Mouse (Mus musculus): ENCODE data around the gene Kdm5a.

Kdm5a gene

GRCm38 (mm10) chr6:120438161-120438560 is 74.2 kb downstream of the Kdm5a start:
- no peak for DNase-seq (ENCODE audit: low spot score in 2 of 2)

DNA sequence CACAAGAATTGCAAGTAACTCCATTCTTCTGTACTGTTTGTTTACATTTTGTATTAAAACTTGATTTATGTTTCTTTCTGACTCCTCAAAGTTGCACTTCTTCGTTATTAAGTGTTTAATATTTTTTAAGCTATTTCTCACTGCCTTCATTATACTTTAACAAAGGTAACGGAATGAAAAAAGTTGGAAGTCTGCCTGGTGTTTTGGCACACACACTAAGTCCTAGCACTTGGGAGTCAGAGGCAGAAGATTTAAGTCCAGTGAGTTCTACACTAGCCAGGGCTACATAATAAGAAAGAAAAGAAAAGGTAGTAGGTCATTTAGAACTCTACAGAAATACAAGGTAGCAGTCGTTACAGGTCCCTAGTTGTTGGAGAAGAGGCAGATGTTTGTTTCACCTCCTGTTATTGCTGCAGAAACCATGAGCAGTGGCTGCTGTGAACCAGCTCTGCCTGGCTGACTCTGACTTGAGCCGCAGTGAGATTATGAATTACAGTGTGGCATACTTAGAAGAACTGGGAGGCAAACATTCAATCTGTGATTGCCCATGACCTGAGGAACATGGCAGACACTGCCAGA is 78.3 kb downstream of the Kdm5a start:
- no peak for DNase-seq (ENCODE audit: low spot score in 2 of 2)

- no peak for DNase-seq (ENCODE audit: low spot score in 2 of 2)
Observed at GRCm38 (mm10) chr6:120443363-120444355, 79.7 kb downstream of the Kdm5a start.

DNA sequence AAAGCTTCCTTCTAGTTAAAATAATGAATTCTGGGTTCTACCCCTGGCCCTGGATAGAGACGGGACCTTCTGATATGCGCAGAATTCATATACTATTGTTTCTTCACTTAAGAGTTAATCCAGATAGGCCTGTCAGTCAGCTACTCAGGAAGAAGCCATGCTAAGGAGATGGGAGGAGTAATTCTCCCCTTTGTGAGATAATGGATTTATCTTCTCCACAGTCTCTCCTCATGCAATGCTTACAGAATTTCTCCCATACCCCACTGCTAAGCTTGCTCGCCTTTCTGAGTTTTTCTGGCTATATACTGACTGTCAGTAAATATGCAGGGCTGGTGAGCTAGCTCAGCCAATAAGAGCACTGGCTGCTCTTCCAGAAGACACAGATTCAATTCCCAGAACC is 86.3 kb downstream of the Kdm5a start:
- DNase-seq (ENCODE audit: low spot score in 2 of 2) = no peak

- DNase-seq (ENCODE audit: low spot score in 2 of 2) = no peak
Observed at GRCm38 (mm10) chr6:120452384-120453102, 88.6 kb downstream of the Kdm5a start.

DNA sequence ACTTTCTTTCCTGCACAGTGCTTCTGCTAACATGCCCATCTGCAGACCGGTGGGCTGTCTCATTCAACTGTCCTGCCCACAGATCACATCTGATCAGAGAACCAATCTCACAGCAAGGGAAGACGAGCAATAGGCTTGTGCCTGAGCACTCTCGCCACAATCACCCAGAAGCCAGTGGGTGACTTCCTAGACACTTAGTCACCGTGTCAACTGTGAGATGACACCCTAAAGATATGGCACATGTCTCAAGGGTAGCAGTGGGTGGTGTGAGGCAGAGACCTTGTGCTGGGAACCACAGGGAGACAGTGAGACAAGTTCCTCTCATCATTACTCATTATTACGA is 89.2 kb downstream of the Kdm5a start:
- no peak for DNase-seq (ENCODE audit: low spot score in 2 of 2)

- DNase-seq (ENCODE audit: low spot score in 2 of 2) = no peak
Observed at GRCm38 (mm10) chr6:120453556-120453955, 89.6 kb downstream of the Kdm5a start.

- DNase-seq (ENCODE audit: low spot score in 2 of 2) = no peak
Observed at GRCm38 (mm10) chr6:120454627-120455077, 90.7 kb downstream of the Kdm5a start.

DNA sequence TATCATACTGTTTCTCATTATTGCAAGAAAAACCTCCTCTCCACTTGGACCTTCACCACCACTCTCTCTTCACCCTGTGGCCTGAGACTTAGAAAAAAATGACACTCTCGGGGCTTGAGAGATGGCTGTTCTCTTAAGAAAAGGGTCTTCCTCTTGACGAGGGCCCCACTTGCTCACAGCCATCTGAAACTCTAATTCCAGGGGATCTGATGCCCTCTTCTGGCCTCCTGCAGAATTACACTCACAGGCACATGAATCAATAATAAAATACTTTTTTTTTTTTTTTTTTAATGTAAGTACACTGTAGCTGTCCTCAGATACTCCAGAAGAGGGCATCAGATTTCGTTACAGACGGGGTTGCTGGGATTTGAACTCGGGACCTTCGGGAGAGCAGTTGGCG is 93.2 kb downstream of the Kdm5a start:
- no peak for DNase-seq (ENCODE audit: low spot score in 2 of 2)

DNA sequence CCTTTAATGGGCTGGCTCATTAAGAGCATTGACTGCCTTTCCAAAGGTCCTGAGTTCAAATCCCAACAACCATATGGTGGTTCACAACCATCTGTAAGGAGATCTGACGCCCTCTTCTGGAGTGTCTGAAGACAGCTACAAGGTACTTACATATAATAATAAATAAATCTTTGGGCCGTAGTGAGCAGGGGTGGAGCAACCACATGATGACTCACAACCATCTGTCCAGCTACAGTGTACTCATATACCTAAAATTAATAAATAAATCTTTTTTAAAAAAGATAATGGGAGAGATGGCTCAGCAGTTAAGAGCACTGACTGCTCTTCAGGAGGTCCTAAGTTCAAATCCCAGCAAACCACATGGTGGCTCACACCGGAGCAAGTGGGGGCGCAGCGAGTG is 93.8 kb downstream of the Kdm5a start:
- DNase-seq (ENCODE audit: low spot score in 2 of 2) = no peak

DNA sequence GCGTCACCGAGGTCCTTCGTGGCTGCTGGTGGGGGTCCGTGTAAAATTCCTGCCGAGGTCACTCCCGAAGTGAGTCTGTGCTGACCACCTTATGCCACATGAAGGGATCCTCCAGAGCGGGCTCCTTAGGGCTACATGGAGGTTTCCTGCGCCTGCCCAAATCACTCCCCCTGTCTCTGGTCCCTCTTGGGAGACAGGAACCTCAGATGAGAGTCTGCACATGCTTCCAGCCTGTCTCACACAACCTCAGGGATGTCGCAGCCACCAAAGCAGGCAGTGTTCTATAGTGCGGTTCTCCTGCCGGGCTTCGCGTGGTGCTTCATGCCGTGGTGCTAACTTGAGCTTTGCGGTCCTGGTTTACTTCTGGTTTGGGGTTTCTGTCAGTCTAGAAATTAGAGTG is 97.3 kb downstream of the Kdm5a start:
- no peak for DNase-seq (ENCODE audit: low spot score in 2 of 2)

GRCm38 (mm10) chr6:120462251-120462650 is 98.3 kb downstream of the Kdm5a start:
- DNase-seq (ENCODE audit: low spot score in 2 of 2) = no peak

- peak in 1 of 2 experiments; percentile 44 for DNase-seq (ENCODE audit: low spot score in 2 of 2)
Observed at GRCm38 (mm10) chr6:120463086-120463871, 99.4 kb downstream of the Kdm5a start, which contains the start of gene Il17ra. TSS of gene Il17ra (plus strand) at chr6:120463247.

DNA sequence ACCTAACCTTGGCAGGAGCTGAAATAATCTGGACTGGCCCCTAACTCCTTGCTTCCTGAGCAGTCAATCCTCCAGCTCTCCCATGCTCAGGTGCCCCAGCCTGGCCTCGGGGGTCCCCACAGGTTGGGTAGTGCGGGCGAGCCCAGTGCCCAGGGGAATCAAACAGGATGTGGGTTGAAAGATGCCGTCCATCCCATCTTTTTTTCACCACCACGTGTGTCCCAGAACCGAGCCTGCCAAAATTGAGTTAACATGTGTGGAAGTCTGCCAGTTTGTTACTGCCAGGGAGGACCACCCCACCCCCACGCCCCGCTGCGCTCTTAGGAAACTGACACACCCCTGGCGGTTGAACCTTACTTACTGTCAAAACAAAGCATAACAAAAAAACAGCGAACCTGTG is 100.0 kb downstream of the Kdm5a start:
- DNase-seq (ENCODE audit: low spot score in 2 of 2) = no peak

DNA sequence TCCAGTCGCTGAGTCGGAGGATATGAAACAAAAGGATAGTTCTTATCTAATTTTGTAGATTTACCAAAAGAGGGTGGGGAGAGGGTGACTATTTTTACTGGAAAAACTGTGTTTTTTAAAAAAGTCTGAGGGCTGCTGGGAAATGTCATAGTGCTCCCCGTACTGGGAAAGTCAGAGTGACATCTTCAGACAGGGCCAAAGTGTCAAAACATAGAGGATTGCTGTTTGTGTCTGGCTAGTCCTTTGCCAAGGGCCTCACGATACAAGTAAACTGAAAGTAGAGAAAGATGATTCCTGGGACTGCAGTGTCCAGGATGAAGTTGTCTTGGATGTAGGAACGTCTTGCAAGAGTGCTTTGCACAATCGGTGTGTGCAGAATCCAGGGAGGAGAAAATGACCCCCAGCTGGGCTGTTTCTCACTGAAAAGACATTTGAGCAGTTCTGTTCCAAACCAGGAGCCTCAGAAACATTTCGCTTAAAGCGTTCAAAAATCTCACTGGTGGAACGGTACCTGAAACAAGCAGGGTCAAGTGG is 100.5 kb downstream of the Kdm5a start:
- no peak for DNase-seq (ENCODE audit: low spot score in 2 of 2)

DNA sequence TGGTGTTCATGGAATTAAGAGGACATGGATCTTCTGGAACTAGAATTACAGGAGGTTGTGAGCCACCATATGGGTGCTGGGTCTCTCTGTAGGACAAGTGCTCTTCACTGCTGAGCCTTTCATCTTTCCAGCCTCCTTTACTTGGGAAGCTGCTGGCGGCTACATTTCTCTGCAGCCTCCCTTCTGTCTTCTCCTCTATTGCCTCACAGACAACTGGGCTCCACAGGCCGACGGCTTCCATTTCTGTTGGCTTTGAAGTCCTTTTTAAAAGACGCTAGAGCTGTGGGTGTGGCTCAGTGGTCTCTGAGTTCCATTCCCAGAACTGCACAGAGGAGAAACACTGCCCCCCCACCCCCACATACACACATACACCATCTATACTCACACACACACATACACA is 101.5 kb downstream of the Kdm5a start:
- no peak for DNase-seq (ENCODE audit: low spot score in 2 of 2)

DNA sequence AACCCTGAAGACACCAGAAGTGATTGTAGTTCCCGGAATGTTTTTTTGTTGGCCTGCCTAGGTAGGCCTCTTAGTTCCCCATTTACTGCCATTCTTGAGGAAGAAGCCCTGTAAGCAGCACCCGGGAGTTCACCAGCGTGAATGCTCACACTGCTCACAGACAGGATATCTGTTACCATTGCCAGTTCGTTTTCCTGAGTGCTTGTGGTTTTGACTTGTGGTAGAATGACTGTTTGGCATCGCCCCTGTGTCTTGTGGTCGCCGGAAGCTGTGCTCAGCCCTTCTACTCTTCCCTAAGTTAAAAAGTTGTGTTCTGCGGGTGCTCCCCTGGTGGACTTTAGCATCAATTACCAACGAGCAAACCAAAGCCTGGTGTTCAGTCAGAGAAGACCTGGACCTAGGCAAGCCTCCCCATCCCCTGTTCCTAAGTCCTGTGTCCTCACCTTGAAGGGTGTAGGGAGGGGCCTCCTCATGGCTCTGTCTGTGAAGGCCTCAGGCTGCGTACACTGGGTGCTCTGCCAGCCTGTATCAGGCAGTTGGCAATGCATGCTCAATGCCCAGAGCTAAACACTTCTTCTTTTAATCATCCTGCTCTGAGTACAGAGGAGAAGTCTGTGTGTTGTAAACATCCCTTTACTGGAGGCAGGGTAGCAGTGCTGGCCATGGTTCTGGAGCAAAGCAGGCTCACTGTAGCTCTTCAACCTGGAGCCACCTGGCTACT is 102.8 kb downstream of the Kdm5a start:
- DNase-seq (ENCODE audit: low spot score in 2 of 2) = no peak

GRCm38 (mm10) chr6:120468259-120468658 is 104.3 kb downstream of the Kdm5a start:
- DNase-seq (ENCODE audit: low spot score in 2 of 2) = no peak

- DNase-seq (ENCODE audit: low spot score in 2 of 2) = no peak
Observed at GRCm38 (mm10) chr6:120469268-120469667, 105.3 kb downstream of the Kdm5a start.

GRCm38 (mm10) chr6:120469770-120470169 is 105.8 kb downstream of the Kdm5a start:
- no peak for DNase-seq (ENCODE audit: low spot score in 2 of 2)

DNA sequence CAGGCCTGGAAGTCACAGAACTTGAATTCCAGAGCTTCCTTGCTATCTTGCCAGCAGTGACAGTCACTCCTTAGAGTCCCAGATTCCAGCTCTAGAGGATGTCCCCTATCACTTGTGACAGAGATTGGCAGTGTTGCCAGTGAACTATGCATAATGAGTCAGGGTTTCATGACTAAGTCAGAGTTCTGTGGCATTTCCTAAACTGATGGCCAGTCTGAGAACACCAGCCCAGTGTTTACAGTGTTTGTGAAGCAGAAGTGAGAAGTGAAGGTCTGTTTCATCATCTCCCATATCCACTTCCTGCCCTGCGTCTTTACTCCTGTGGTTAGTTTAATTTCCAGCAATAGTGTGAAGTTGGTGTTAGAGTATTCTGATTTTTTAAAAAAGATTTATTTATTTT is 106.7 kb downstream of the Kdm5a start:
- no peak for DNase-seq (ENCODE audit: low spot score in 2 of 2)

All from cerebellum, postnatal 4 days (tissue).